Mouse (Mus musculus) bone marrow macrophage, adult 2 months (primary cell): ENCODE measurements at regions not wholly inside any gene's neighbourhood (a gene's known extent, or its start where the extent isn't known, plus 50 kb on each side); places are given as distances from the start of the nearest gene placed in this dataset.

Experiments
- H3K27ac ChIP-seq: 2 replicates; pipeline ENCODE4 v1.5.1; 2012; ENCODE audit warnings: low read depth, low read length; ENCODE audit not compliant: insufficient read depth
- H3K4me1 ChIP-seq: 2 replicates; pipeline ENCODE4 v1.6.1; 2012; ENCODE audit warnings: low read length; ENCODE audit not compliant: control insufficient read depth, insufficient read depth
- H3K4me3 ChIP-seq: 2 replicates; pipeline ENCODE4 v1.5.1; 2012; ENCODE audit warnings: mild to moderate bottlenecking, low read length, moderate library complexity; ENCODE audit not compliant: insufficient read depth
- CTCF ChIP-seq: IDR thresholded peaks from 2 replicates; pipeline ENCODE4 v1.5.1; 2012; ENCODE audit warnings: low read depth, mild to moderate bottlenecking, low read length, moderate library complexity
- POLR2A ChIP-seq: IDR thresholded peaks from 2 replicates; pipeline ENCODE4 v1.6.1; 2012; ENCODE audit warnings: mild to moderate bottlenecking, low read depth, low read length, borderline replicate concordance

DNA sequence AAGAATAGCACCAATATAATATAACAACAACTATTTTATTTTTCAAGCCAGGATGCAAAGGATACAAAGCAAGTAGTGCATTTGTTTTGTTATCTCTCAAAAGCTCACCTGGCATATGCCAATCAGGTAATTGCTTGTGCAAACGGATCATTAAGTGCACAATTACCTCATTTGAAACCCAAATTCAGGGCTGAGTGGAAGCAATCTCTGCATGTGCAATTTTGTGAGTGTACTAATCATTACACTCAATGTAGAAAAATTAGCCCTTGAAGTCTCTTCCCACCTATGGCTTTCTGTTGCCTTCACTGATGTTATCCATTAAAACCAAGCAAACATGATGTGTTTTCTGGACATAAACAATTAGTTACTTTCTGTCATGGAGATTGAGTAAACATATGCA is 490.9 kb upstream of the Fam92a start:
- Histone ChIP-seq H3K4me3 (no peak overlapping the region), H3K4me1 (no peaks in the 10 kb centered on the region), H3K27ac (no peak overlapping the region)
- TF ChIP-seq CTCF = no peak
- TF ChIP-seq POLR2A = no peak

DNA sequence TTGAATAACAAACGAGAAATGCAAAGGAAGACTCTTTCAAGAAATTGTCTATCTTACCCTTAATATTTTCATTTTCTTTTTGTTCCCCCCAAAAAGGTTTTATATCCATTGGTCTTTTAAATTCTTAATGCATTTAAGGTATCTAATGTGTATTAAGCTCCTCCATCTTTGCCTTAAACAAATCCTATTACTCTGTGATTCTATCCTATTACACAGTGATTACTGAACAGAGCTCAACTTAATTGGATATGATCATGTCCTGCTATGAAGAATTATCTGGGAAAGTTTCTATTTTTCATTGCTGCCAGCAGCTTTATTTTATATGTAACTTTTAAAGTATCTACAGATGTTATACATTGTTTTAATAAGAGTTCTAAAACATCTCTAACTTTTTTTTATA is 487.3 kb upstream of the Fam92a start:
- no peak for TF ChIP-seq POLR2A

DNA sequence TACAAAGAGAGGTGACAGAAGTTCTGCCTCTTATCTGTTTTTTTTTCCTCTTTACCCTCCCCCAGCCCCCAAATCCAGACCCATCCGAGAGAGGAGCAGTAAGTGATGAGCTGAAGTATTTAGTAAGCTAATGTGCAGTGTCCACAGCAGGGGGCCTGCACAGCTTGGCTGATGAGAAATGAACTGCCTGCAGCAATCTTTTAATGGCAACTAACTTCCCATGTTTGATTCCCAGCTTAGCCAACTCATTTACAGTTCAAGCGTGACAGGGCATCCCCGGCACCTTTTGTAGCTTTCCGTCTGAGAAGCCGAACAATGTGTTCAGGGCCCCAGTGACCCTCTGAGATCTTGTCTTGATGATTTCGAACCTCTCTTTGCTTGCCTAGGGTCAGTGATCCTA is 486.8 kb upstream of the Fam92a start:
- Histone ChIP-seq H3K4me3 (no peak overlapping the region), H3K27ac (no peak overlapping the region), H3K4me1 (no peaks in the 10 kb centered on the region)
- TF ChIP-seq POLR2A (no peak), CTCF (no peak)

More for the DNA sequence above, 487.3 kb upstream of the Fam92a start:
- H3K4me3 ChIP-seq = no peak overlapping the region
- H3K27ac ChIP-seq = no peak overlapping the region
- no peaks in the 10 kb centered on the region for H3K4me1 ChIP-seq

DNA sequence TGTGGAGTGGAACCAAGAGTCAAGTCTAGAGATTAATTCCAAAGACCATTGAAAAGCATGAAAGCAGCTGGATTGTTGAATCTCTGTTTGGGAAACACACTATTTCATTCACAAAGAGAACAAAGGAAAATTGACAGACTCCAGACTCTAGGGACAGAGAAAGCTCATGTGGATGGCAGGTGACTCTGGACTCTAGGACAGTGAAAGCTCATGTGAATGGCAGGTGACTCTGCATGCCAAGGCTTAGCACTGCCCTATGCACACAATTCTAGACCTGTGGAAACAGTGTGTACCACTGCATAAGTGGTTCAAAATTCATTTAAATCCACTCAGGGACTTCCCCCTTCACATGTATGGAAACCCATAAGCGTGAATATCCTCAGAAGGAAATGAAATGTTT is 486.0 kb upstream of the Fam92a start:
- no peak overlapping the region for H3K4me3 ChIP-seq
- H3K4me1 ChIP-seq = no peaks in the 10 kb centered on the region
- TF ChIP-seq POLR2A (no peak), CTCF (no peak)
- H3K27ac ChIP-seq = no peak overlapping the region

DNA sequence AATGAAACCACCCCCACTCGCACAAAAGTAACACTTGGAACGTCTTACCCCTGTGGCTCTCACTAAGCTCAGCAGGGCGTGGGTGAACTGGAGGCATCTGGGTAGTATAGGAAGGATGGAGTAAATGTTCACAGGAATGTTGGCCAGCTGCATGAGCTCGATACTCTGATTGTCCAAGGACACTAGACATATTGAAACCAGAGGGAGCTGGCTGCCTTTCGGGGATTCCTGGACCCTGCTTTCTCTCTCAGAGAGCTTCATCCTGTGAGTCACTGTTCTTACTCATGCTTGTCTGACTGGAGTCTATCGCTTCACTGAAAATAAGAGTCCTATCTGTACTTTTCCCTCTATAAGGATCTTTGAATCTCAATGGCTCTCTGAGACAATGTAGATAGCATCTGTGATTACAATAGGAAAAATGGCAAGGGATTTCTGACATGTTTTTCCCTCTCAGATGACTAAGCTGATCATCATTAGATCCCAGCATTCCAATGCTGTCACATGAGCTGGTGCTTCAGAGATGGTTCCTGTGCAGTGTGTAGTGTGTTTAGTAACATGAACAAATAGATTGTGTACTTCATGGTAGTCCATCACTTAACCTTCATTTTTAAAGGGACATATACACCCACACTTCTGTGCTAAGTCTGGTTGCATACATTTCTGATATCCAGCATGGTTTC is 485.2 kb upstream of the Fam92a start:
- no peak overlapping the region for H3K4me3 ChIP-seq
- H3K27ac ChIP-seq = no peak overlapping the region
- TF ChIP-seq CTCF (no peak), POLR2A (no peak)
- H3K4me1 ChIP-seq = no peaks in the 10 kb centered on the region

DNA sequence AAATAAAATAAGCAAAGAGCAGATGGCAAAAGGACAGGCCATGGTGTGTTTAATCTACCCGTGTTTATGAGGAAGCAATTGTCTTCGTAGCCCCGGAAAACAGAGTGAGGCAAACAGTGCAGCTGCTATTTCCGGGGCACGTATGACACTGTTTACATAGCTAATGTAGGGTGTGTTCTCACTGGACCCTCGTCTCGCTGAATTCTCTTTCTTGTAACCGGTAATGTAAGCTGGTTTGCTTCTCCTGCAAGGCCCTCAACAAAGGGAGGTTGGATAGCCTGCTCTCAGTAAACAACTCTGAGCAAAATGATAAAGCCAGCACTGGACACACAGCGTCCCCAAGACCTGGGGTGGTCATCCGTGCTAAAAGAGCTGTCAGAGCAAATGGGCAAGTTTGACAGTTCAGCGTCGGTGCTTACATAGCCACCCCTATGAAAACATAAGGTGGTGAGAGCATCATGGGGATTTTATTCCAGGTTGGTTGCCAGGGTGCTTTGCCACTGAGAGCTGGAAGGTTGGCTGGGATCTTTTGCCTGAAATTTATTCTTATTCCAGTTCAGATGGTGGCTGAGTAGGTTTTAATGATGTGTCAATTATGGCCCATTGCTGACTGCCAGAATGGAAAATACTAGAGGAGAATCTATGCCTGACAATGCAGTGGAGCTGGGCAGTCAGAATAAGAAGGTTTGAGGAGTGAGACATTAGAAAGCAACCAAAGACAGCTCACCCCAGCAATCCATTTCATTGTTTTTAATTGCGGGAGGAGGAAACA is 483.8 kb upstream of the Fam92a start:
- Histone ChIP-seq H3K4me3 (no peak overlapping the region), H3K27ac (no peak overlapping the region), H3K4me1 (no peaks in the 10 kb centered on the region)
- TF ChIP-seq CTCF (no peak), POLR2A (no peak)

DNA sequence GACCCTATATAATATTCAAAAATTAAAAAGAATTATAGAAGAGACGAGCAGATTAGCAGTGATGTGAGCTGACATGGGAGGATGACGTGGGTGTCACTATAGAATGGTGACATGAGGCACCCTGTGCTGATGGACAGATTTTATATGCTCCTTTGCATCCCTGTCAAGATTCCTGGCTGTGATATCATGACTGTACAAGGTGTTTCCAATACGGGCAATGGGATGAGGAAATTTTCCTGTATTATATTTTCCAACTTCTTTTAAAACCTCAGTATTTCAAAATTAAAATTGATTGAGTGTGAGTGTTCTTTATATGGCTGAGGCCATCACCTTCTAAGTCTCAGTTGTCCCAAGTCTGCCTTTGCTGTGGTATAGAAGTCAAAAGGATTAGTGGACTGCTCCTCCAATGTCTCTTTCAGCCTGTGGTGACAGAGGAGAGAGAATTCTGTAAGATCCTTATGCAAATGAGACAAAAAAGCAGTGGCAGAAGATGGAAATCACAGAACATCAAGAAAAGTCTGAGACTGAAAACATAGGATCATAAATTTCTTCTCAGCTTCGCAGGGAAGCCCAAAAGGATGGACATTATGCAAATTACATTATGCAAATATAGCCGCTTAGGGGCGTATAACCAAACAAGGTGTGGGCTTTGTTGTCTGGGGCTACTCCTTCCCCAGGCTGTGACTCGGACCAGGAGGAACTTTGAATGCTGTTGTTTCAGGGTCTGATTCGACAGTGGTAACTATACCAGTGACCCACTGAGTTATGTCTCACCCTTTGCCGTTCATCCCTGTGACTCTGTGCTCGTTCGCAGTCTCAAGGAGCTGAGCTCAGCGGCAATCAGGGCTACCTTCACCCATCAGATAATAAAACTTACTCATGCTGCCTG is 483.0 kb upstream of the Fam92a start:
- Histone ChIP-seq H3K4me1 (no peaks in the 10 kb centered on the region), H3K27ac (no peak overlapping the region), H3K4me3 (no peak overlapping the region)
- TF ChIP-seq CTCF (no peak), POLR2A (no peak)

DNA sequence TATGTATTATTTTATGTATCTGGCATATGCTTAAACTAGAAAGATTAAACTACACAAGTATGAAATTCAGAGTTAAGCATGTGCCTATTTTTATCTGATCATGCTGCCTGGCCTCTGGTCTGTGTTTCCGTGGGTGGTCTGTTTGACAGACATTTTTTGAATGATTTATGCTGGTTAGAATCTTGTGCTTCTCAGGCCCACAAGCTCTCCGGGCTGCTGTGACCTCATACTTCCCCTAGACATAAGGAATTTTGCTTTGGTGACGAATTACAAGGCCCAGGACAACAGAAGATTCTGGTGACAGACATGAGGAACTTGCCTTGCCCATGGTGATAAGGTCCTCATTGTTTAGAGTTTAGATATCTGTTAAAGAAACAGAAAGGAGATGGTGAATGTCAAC is 475.9 kb upstream of the Fam92a start:
- TF ChIP-seq POLR2A (no peak), CTCF (no peak)
- Histone ChIP-seq H3K4me3 (no peak overlapping the region), H3K4me1 (no peaks in the 10 kb centered on the region), H3K27ac (no peak overlapping the region)

DNA sequence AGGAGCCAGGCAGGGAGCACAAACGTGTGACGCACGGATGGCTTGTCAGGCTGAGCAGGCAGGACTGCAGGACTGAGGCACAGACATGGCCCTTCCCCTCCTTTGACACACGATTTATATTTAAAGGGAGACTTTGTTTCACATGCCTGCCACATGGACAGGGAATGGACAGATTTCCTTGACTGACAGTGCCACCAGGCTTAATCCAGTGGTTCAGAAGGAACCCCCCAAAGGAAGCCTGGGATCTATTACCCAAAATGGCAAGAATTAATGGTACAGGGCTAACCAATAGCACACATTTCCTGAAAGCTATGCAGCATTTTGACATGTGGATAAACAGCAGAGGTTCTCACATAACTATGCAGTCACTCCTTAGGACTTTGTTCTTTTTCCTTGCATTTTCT is 470.7 kb upstream of the Fam92a start:
- TF ChIP-seq CTCF (no peak), POLR2A (no peak)
- Histone ChIP-seq H3K27ac (no peak overlapping the region), H3K4me3 (no peak overlapping the region), H3K4me1 (no peaks in the 10 kb centered on the region)

DNA sequence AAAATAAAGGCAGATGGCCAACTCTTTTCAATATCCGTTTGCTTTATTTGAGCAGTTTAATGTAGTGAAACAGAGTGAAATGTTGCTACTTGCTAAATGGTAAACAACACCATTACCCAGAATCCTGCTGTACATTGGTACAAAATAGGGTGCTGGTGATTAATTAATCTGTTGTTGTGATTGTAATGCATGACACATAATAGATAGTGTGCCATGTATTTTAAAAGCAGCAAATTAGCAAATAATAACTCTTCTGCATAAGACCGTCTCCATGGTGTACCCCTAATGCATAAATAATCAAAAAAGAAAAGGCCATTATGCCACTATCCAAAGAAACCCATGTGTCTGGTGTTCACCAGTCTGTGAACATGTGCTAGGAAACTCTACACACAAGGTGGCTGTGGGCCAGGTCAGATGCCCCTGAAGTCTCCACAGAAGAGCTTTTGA is 457.6 kb upstream of the Fam92a start:
- H3K4me3 ChIP-seq = no peak overlapping the region
- no peaks in the 10 kb centered on the region for H3K4me1 ChIP-seq
- TF ChIP-seq CTCF = no peak
- TF ChIP-seq POLR2A = no peak
- H3K27ac ChIP-seq = no peak overlapping the region
